8 mouse cellular contexts compared by ENCODE assay signal in the genomic region with DNA sequence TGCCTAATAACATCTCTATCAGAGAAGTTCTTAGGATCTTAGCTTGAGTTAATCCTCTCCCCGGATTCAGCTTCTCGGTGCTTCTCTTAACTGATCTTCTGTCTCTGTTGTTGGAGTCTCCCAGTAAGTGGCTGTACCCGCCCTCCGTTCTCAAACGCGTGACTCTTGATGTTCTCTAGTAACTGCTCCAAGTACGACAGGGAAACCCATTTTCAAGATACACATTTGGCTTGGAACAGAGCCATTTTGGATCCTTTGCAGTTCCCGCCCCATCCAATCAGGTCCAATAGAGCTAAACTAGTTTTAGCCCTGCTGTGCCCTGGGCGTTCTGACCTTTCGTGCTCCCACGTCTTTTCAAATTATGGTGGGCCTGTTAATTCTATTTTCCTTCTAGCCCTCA. TPM values are rescaled to one million over a fixed set of nuclear protein-coding genes. Genes with fewer than 3 reads are reported as not detected.
A peak's percentile ranks its signal among the peaks of the same experiment; 100 is the strongest.
DNase-seq lines count a peak whose midpoint lies in the region; ATAC-seq lines count a peak whose summit lies in the region.

No protein-coding gene starts in this region.

- H3K27ac ChIP-seq in intestine, embryonic 14.5 days (ENCODE audit: low read depth), result peak overlapping the region; percentile 92

- H3K4me3 ChIP-seq in intestine, embryonic 14.5 days (ENCODE audit: low read depth, low read length), result peak overlapping the region; percentile 71

- H3K36me3 ChIP-seq in intestine, embryonic 14.5 days (ENCODE audit: control insufficient read depth, insufficient read depth, low read length), result no peaks in the 10 kb centered on the region

- WGBS in intestine, embryonic 14.5 days, result 14% methylated on average over 11 of the region's 11 CpGs

- peak; percentile 25 for DNase-seq in cerebellum, adult 11-12 months
- DNase-seq in 416B (ENCODE audit: low read depth), result peak; percentile 56
- peak; percentile 56 for DNase-seq in embryo, embryonic 10.5 days (ENCODE audit: low spot score)
- DNase-seq in intestine, embryonic 14.5 days (ENCODE audit: low spot score), result no peak
- DNase-seq in layer of hippocampus, postnatal 25 days (ENCODE audit: extremely low spot score in 1 of 2, low spot score in 1 of 2), result no peak
- DNase-seq in ovary, postnatal 10 days (ENCODE audit: low spot score), result no peak

- no peaks in the 10 kb centered on the region for H3K27me3 ChIP-seq in intestine, embryonic 14.5 days (replicated peaks; ENCODE audit: control insufficient read depth, insufficient read depth, low read length)

- ATAC-seq in cerebellum, adult (ENCODE audit: insufficient number of reproducible peaks, low FRiP score, low TSS enrichment), result no peak
- ATAC-seq in intestine, embryonic 14.5 days (replicated peaks; ENCODE audit: low FRiP score, low TSS enrichment, low read depth), result 0 out of 2 replicates have a peak, but pooled peaks have one; percentile 9
- ATAC-seq in megakaryocyte progenitor cell, adult 5-6 weeks (replicated peaks; ENCODE audit: poor library complexity), result peak; percentile 28; the same call in 1 of the 2 replicates

- H3K4me1 ChIP-seq in intestine, embryonic 14.5 days (replicated peaks; ENCODE audit: control insufficient read depth, insufficient read depth, low read length), result peaks cover 7% of the 10 kb centered on the region; the same call in 1 of the 2 replicates

- H3K9me3 ChIP-seq in intestine, embryonic 14.5 days (ENCODE audit: control insufficient read depth, low read length), result no peaks in the 10 kb centered on the region

- H3K9ac ChIP-seq in intestine, embryonic 14.5 days (ENCODE audit: low read length), result peak overlapping the region; percentile 74

- H3K4me2 ChIP-seq in intestine, embryonic 14.5 days (ENCODE audit: low read length), result peak overlapping the region; percentile 94

RNA-seq across cellular contexts. Expression of gene Ccdc14, which starts 0.7 kb away (rescaled TPM):
- polyA plus RNA-seq in intestine, embryonic 14.5 days (2014; fragmentation: Nextera tagmentation; extraction: Ambion mirVana), result 8.3 and 9.2 TPM in 2 replicates
- 11.7 and 14.4 TPM in 2 replicates for total RNA-seq in megakaryocyte progenitor cell, adult 5-6 weeks (2015)
- total RNA-seq in megakaryocyte progenitor cell, adult 5-6 weeks (2017), result 10.9 and 13.5 TPM in 2 replicates
- 1 to 10 TPM; 2.0 to 2.5 TPM for total RNA-seq in layer of hippocampus, postnatal 25 days (2021)

RNA-seq across cellular contexts. Expression of gene Ropn1, which starts 41.4 kb away (rescaled TPM):
- polyA plus RNA-seq in intestine, embryonic 14.5 days (2014; fragmentation: Nextera tagmentation; extraction: Ambion mirVana), result not detected in 2 replicates
- not detected in 2 replicates for total RNA-seq in megakaryocyte progenitor cell, adult 5-6 weeks (2015)
- not detected in 2 replicates for total RNA-seq in megakaryocyte progenitor cell, adult 5-6 weeks (2017)
- total RNA-seq in layer of hippocampus, postnatal 25 days (2021), result not detected

RNA-seq across cellular contexts. Expression of gene Mylk, which starts 53.9 kb away (rescaled TPM):
- polyA plus RNA-seq in intestine, embryonic 14.5 days (2014; fragmentation: Nextera tagmentation; extraction: Ambion mirVana), result 302 and 334 TPM in 2 replicates
- total RNA-seq in megakaryocyte progenitor cell, adult 5-6 weeks (2015), result 0.59 and 0.77 TPM in 2 replicates
- total RNA-seq in megakaryocyte progenitor cell, adult 5-6 weeks (2017), result 0.79 and 1.7 TPM in 2 replicates
- total RNA-seq in layer of hippocampus, postnatal 25 days (2021), result 10 to 100 TPM; 13.6 to 14.8 TPM

Comparison
In these comparisons a context has a peak if more than half of its experiments do, and no peak if none do; other contexts are left out.
1. DNase-seq: peak in cerebellum, adult 11-12 months (single experiment), 416B (single experiment) and embryo, embryonic 10.5 days (single experiment); none in intestine, embryonic 14.5 days (single experiment), layer of hippocampus, postnatal 25 days (0 of 2) and ovary, postnatal 10 days (single experiment).
2. RNA of gene Mylk, which starts 53.9 kb away (total RNA-seq): 13.6 to 14.8 TPM in layer of hippocampus, postnatal 25 days; 0.59 to 1.7 TPM in megakaryocyte progenitor cell, adult 5-6 weeks; every median in the first group is over 4 times any median in the second.